Mouse (Mus musculus): ENCODE data around the gene Trp73. TPM values are rescaled to one million over a fixed set of nuclear protein-coding genes. Genes with fewer than 3 reads are reported as not detected.

Trp73 gene
- polyA plus RNA-seq, 1 experiment from 2014 or later, result 0.04 TPM

DNA sequence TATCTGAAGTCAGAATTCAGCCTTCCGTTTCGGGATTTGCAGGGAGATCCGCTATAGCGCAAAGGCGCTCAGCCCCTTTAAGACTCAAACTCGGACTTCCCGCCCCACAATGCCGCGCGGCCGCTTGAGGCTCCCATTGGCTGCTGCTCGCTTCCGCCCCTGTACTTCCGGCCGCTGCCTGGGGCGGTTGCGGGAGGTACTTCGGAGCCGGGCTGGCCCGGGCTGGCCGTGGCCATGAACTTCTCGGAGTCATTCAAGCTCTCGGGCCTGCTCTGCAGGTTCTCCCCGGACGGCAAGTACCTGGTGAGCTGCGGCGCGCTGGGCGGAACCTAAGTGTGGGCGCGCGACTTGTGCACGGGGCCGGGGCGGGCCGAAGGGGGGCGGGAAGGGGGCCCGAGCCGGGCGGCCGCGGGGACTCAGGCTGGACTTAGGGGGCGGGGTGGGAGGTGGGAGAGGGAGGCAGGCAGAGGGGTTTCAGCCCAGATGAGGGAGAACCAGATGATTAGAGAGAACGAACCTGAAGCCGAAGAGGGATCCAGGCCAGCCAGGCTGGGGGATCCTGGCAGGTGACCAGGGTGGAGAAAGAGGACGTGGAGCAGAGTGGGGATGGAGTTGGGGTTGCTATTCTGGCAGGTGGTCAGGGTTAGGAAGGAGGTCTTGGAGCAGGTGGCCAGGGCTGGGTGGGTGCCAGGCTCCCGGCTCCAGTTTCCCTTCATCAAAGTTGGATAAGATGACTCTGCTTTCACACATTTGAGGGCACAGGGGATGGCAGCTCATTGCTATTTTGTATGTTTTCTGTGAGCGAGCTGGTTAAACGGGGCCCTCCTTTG lies 2.4 kb upstream of the Trp73 start, which contains the start of gene Wrap73:
Gene Wrap73 (plus strand): TSS at position 162 of the 830 bp plus-strand sequence.
- peak within 1 kb of the TSS; percentile 50; the same call in 1 of the 2 replicates for H3K27ac ChIP-seq (ENCODE audit: poor library complexity, severe bottlenecking)
- peak within 1 kb of the TSS; percentile 79 for H3K9ac ChIP-seq
- H3K27me3 ChIP-seq (replicated peaks), result peaks cover 44% of the 10 kb centered on the region
- H3K4me2 ChIP-seq, result peak within 1 kb of the TSS; percentile 90
- 3% methylated on average over 49 of the region's 49 CpGs for WGBS
- H3K4me1 ChIP-seq (replicated peaks), result peaks cover 32% of the 10 kb centered on the region
- H3K36me3 ChIP-seq, result peaks cover 12% of the 10 kb centered on the region
- ATAC-seq (ENCODE audit: insufficient number of reproducible peaks, low FRiP score), result peak; percentile 93
- H3K9me3 ChIP-seq (replicated peaks), result no peaks in the 10 kb centered on the region
- peak within 1 kb of the TSS; percentile 70 for H3K4me3 ChIP-seq

DNA sequence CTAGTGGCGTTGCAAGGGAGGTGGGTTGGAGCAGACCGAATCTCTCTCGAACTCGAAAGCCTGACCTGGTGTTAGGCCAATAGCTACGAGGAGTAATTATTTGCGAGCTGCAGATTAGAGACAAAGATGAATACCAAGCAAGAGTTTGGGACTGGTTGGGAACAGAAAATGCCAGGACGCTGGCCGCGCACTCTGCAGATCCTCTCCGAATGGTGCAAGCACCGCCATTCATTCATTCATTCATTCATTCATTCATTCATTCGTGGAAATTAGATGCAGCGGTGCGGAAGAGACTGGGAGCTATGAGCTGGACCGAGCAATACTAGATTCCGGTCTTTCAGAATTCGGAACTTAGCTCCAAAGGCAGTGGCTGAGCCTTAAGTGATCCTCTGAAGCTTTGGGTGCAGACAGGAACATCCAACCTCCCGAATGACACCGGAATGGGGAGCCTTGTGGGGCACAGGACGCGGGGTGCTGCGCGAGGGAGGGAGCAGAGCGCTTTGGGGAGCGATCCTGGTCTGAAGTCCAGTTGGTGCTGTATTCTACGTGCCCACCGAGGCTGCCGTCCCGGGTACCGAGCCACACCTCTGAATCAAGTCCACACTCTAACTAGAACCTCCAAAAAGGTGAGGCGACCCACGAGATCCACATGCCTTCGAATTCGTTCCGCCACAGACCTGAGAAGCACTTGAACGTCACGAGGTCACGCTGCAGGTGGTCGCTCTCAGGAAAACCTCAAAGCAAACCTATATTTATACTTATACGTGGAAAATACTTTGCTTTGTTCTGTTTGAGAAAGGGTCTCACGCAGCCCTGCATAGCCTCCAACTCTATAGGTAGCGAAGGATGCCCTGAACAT lies 1.2 kb upstream of the Trp73 start:
- 0 out of 2 replicates have a peak overlapping the region, but pooled peaks have one; percentile 7 for H3K9ac ChIP-seq
- ATAC-seq (ENCODE audit: insufficient number of reproducible peaks, low FRiP score), result no peak

DNA sequence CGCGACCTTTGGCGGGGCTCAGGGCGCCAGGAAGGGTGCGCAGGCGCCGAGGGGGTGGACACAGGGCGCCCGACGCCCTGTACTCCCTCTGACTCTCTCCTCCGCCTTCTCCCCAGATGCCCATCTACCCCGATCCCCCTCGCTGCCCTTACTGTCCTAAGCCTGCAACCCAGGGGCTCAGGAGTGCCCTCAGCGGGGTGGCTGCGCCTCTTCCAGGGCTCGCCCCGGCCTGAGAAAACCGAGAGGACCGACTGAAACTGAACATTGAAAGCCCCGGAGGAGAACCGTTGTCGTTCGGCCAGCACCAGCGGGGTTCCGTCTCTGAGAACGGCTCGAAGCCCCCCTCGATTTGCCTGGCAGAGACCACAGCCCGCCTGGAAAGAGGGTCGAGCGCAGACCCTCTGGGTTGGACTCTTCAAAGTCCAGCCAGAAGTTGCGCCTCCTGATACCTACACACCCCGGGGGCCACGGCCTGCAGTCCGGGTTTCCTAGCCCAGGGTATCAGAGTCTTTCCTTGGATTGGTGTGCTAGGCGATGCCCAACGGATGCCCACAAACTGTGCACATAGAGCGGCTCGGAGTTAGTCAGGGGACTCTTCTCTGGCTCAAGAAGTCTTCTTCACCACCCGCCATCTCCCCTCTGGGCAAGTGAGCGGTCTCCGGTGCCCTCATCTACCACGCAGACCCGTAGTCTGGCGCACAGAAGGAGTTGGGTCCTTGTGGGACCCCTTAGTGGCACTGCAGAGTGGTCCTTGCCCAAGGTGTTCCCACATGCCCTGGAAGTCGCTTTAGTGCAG lies 403 bp upstream of the Trp73 start:
- Histone ChIP-seq H3K4me1 (replicated peaks) (peaks cover 32% of the 10 kb centered on the region), H3K9me3 (replicated peaks) (no peaks in the 10 kb centered on the region), H3K9ac (peak overlapping the region; percentile 38), H3K4me2 (peak overlapping the region; percentile 79), H3K36me3 (peaks cover 2% of the 10 kb centered on the region; the same call in 1 of the 2 replicates), H3K4me3 (peak overlapping the region; percentile 49), H3K27me3 (replicated peaks) (peaks cover 64% of the 10 kb centered on the region), H3K27ac (ENCODE audit: poor library complexity, severe bottlenecking) (no peak overlapping the region)
- 2% methylated on average over 46 of the region's 46 CpGs for WGBS
- ATAC-seq (ENCODE audit: insufficient number of reproducible peaks, low FRiP score), result no peak

More for the DNA sequence above, 1.2 kb upstream of the Trp73 start:
- H3K4me3 ChIP-seq, result peak overlapping the region; percentile 49
- H3K4me1 ChIP-seq (replicated peaks), result peaks cover 32% of the 10 kb centered on the region
- whole genome bisulfite sequencing, result 2% methylated on average over 42 of the region's 42 CpGs
- H3K9me3 ChIP-seq (replicated peaks), result no peaks in the 10 kb centered on the region
- peaks cover 4% of the 10 kb centered on the region; the same call in 1 of the 2 replicates for H3K36me3 ChIP-seq
- no peak overlapping the region for H3K27ac ChIP-seq (ENCODE audit: poor library complexity, severe bottlenecking)
- peaks cover 55% of the 10 kb centered on the region for H3K27me3 ChIP-seq (replicated peaks)
- peak overlapping the region; percentile 79 for H3K4me2 ChIP-seq

DNA sequence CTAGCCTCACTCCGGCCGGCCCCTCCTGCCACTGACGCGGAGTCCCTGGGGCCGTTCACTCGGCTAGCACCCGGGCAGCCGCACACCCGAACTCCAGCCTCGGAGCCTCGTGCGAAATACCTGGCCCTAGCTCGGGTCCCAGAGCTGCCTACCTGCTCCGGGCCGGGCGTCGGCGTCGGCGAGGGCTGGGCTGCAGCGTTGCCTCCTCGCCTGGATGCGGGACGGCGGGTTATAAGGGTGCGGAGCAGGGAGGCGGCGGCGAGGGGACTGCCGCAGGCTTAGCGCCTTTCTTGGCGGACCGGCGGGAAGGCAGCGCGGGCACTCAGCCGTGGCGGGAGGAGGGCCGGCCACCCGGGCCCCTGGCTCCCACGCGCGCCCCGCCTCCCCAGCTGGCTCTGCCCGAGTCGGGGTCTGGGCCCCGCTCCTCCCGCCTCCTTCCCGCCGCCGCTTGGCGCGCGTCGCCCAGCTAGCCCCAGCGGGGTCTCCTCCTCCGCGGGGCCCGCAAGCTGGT lies 282 bp downstream of the Trp73 start:
- ATAC-seq (ENCODE audit: insufficient number of reproducible peaks, low FRiP score), result peak; percentile 2; the same call in 1 of the 2 replicates

DNA sequence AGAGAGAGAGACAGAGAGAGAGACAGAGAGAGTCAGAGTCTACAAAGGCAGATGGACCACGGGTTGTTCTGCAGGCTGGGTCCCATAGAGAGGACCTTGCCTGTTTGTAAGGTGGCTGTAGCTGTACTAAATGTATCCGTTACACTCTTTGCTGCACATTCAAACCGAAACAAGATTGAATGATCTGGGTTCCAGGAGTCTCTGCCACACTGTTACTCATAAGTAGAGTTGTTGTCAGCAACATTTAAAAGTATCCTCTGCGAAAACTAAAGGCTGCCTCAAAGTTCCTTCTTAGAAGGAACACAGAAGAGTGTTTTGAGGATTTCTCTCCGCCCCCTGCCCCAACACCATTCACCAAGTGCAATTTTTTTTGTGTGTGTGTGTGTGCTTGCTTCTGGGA lies 2.9 kb downstream of the Trp73 start:
- Histone ChIP-seq H3K4me1 (replicated peaks) (peaks cover 22% of the 10 kb centered on the region), H3K4me2 (no peak overlapping the region), H3K9me3 (replicated peaks) (no peaks in the 10 kb centered on the region), H3K4me3 (no peak overlapping the region), H3K9ac (no peak overlapping the region), H3K36me3 (no peaks in the 10 kb centered on the region), H3K27me3 (replicated peaks) (peaks cover 90% of the 10 kb centered on the region), H3K27ac (ENCODE audit: poor library complexity, severe bottlenecking) (no peak overlapping the region)
- ATAC-seq (ENCODE audit: insufficient number of reproducible peaks, low FRiP score), result no peak
- WGBS, result 59% methylated on average over 5 of the region's 5 CpGs

More for the DNA sequence above, 282 bp downstream of the Trp73 start:
- H3K4me3 ChIP-seq, result peak overlapping the region; percentile 49
- peaks cover 32% of the 10 kb centered on the region for H3K4me1 ChIP-seq (replicated peaks)
- peak overlapping the region; percentile 79 for H3K4me2 ChIP-seq
- no peaks in the 10 kb centered on the region for H3K36me3 ChIP-seq
- peak overlapping the region; percentile 38 for H3K9ac ChIP-seq
- peaks cover 70% of the 10 kb centered on the region for H3K27me3 ChIP-seq (replicated peaks)
- H3K27ac ChIP-seq (ENCODE audit: poor library complexity, severe bottlenecking), result no peak overlapping the region
- no peaks in the 10 kb centered on the region for H3K9me3 ChIP-seq (replicated peaks)
- WGBS, result under 1% methylated on average over 51 of the region's 59 CpGs

DNA sequence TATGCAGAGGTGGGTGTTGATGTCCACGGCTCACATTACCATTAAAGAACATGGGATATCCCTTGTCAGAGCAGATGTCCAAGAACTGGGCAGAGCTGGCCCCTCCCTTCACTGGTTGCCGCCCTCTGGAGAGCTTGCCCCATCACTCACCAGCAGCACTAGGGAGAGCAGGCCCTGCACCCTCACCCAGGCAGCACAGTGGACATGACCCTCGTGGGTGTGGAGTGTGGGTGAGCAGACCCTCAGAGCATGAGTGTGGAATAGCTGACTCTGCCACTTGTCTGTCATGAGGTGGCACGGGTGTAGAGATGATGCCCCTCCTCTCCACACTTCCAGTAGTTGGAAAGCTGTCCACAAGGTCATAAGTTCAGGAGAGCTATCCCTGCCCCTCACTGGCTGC lies 5.2 kb downstream of the Trp73 start:
- H3K27ac ChIP-seq (ENCODE audit: poor library complexity, severe bottlenecking), result no peak overlapping the region
- no peaks in the 10 kb centered on the region for H3K36me3 ChIP-seq
- 0 out of 2 replicates have a peak, but pooled peaks have one; percentile 18 for ATAC-seq (ENCODE audit: insufficient number of reproducible peaks, low FRiP score)
- WGBS, result 55% methylated on average over 4 of the region's 4 CpGs
- H3K9me3 ChIP-seq (replicated peaks), result no peaks in the 10 kb centered on the region
- H3K4me1 ChIP-seq (replicated peaks), result peaks cover 4% of the 10 kb centered on the region
- H3K4me3 ChIP-seq, result no peak overlapping the region
- no peak overlapping the region for H3K4me2 ChIP-seq
- H3K9ac ChIP-seq, result no peak overlapping the region
- peaks cover 77% of the 10 kb centered on the region for H3K27me3 ChIP-seq (replicated peaks)

DNA sequence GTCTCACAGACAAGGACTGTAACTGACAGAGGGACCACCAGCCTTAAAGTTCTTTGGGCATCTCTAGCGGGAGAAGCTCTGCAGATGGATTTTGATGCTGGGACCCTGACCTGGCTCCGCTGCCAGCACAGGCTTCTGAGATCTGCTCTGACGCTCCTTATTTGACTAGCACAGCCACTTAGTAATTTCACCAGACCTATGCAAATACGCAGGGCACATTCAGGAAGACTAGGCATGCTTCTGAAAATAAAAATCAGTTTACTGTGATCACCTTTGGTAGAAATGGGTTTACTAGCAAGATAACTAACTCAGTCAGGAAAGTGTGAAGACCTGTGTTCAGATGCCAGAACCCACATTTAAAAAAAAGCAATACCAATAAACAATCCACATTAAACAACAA lies 8.1 kb downstream of the Trp73 start:
- ATAC-seq (ENCODE audit: insufficient number of reproducible peaks, low FRiP score), result no peak
- Histone ChIP-seq H3K4me3 (no peak overlapping the region), H3K36me3 (no peaks in the 10 kb centered on the region), H3K27ac (ENCODE audit: poor library complexity, severe bottlenecking) (no peak overlapping the region), H3K4me2 (no peak overlapping the region), H3K9ac (no peak overlapping the region), H3K9me3 (replicated peaks) (no peaks in the 10 kb centered on the region), H3K27me3 (replicated peaks) (peaks cover 65% of the 10 kb centered on the region), H3K4me1 (replicated peaks) (no peaks in the 10 kb centered on the region)
- 72% methylated on average over 4 of the region's 4 CpGs for WGBS

DNA sequence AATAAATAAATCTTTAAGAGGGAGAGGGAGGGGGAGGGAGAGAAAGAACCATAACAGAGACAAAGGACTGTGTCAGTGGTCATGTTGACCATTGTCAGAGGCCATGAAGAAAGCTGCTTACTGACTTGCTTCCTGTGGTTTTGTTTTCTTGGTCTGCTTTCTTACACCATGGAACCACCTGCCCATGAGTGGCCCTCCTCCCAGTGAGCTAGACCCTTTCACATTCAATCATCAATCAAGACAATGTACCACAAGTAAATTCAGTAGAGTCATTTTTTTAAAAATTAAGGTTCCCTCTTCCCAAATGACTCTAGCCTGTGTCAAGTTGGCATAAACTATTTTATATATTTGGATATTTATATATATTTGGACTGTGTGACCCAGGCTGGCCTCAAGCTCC lies 10.1 kb downstream of the Trp73 start:
- Histone ChIP-seq H3K27ac (ENCODE audit: poor library complexity, severe bottlenecking) (no peak overlapping the region), H3K27me3 (replicated peaks) (peaks cover 58% of the 10 kb centered on the region), H3K4me3 (no peak overlapping the region), H3K4me2 (no peak overlapping the region), H3K4me1 (replicated peaks) (no peaks in the 10 kb centered on the region), H3K9ac (no peak overlapping the region), H3K9me3 (replicated peaks) (no peaks in the 10 kb centered on the region), H3K36me3 (no peaks in the 10 kb centered on the region)
- no peak for ATAC-seq (ENCODE audit: insufficient number of reproducible peaks, low FRiP score)

DNA sequence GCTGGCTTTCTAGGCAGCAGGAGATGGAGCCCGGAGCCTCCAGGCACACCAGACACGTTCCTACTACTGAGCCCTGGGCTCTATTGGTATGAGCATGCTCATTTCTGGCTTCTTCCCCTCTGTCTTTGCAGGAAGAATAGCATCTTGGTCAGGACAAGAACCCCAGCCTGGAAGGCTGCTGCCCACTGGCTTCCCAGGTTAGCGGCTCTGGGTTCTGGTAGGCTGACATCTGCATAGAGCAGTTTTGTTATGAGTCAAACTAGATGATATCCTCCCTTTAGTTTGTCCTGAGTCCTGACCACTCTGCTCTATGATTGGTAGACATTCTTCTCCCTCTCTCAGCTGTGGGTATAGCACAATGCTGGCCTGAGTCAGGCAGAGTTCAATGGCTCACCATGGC lies 12.7 kb downstream of the Trp73 start:
- Histone ChIP-seq H3K36me3 (no peaks in the 10 kb centered on the region), H3K4me3 (no peak overlapping the region), H3K9me3 (replicated peaks) (no peaks in the 10 kb centered on the region), H3K27ac (ENCODE audit: poor library complexity, severe bottlenecking) (no peak overlapping the region), H3K27me3 (replicated peaks) (peaks cover 62% of the 10 kb centered on the region), H3K9ac (no peak overlapping the region), H3K4me1 (replicated peaks) (no peaks in the 10 kb centered on the region), H3K4me2 (no peak overlapping the region)
- 69% methylated on average over 3 of the region's 3 CpGs for WGBS
- no peak for ATAC-seq (ENCODE audit: insufficient number of reproducible peaks, low FRiP score)

DNA sequence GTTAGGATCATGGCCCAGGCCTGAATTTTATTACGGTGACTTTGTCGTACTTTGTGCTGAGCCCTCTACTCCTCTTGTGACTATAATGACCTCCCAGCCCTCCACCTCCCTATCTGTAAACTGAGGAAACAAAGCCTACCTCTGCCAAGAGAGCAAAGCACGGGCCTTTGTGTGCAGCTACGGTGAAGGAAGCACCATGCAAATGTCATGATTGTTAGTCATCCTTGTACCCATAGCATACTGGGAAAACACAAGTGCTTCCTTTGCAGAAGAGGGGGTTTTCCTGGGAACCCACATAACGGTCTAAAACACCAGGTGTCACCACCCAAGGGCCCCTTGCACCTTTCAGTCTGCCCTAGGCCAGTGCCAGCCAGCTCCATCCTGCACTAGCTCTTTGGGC lies 14.8 kb downstream of the Trp73 start:
- ATAC-seq (ENCODE audit: insufficient number of reproducible peaks, low FRiP score), result no peak
- no peaks in the 10 kb centered on the region for H3K36me3 ChIP-seq
- H3K4me2 ChIP-seq, result no peak overlapping the region
- no peaks in the 10 kb centered on the region for H3K9me3 ChIP-seq (replicated peaks)
- H3K4me1 ChIP-seq (replicated peaks), result no peaks in the 10 kb centered on the region
- H3K9ac ChIP-seq, result no peak overlapping the region
- 72% methylated on average over 5 of the region's 5 CpGs for WGBS
- no peak overlapping the region for H3K4me3 ChIP-seq
- H3K27me3 ChIP-seq (replicated peaks), result peaks cover 67% of the 10 kb centered on the region
- no peak overlapping the region for H3K27ac ChIP-seq (ENCODE audit: poor library complexity, severe bottlenecking)

Data from heart, embryonic 12.5 days (tissue).